Mouse (Mus musculus) hindlimb bud, embryonic 11.5 days (tissue): ENCODE data around the gene Gfpt1.

Source experiments
- DNase-seq: peaks from one replicate; pipeline ENCODE4 v3.0.0-alpha.2; 2012; ENCODE audit warnings: low read depth, low spot score; ENCODE audit errors: extremely low spot score

Gene Gfpt1

GRCm38 (mm10) chr6:87131078-87131477 is 88.4 kb downstream of the Gfpt1 start:
- no peak for DNase-seq

GRCm38 (mm10) chr6:87133520-87133919 is 90.9 kb downstream of the Gfpt1 start:
- DNase-seq, result no peak

- DNase-seq, result no peak
These were observed 91.4 kb downstream of the Gfpt1 start for GRCm38 (mm10) chr6:87133966-87134546.

GRCm38 (mm10) chr6:87138479-87138878 is 95.8 kb downstream of the Gfpt1 start:
- no peak for DNase-seq

DNA sequence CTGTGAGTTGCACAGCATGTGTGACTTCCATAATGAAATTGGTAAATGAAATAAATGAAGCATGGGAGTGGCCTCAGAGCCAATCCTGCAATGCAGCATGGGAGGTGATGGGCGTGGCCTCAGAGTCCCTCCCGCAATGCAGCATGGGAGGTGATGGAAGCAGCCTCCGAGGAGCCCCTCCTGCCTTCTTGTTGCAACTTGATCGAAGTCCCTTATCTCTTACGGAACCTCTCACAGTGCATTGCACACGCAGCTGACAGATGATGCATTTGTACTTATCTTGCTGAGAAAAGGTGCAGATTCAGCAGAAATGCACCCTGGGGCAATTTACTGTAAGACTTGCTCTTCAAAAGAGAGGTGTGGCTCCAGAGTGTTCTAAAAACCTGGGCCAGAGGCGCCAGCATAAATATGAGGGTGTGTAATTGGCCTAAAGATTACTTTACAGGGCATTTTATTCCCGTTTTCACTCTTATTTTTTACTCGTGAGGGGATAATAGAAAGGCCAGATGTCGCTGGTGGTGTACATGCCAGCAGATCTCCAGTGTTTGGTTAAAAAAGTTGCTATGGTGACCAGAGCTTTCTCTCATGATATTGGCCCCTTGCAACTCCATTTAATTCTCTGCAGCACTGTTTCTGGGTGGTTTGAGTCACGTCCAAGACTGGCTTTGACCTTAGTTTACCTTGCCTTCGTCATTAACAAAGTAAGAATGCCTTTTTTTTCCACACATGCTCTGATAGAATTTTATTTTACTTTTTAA is 97.3 kb downstream of the Gfpt1 start:
- DNase-seq, result no peak
